Mouse (Mus musculus): ENCODE measurements around the gene Cacna2d1. TPM values are rescaled to one million over a fixed set of nuclear protein-coding genes. Genes with fewer than 3 reads are reported as not detected.

Cacna2d1 gene
- polyA plus RNA-seq, 1 experiment = 1.7 TPM

- Histone ChIP-seq H3K4me1 (ENCODE audit: control insufficient read depth, insufficient read depth, low read length) (no peaks in the 10 kb centered on the region), H3K27ac (ENCODE audit: control insufficient read depth, insufficient read depth, low read depth, low read length, poor library complexity) (no peak overlapping the region), H3K4me3 (replicated peaks; ENCODE audit: control insufficient read depth, low read depth, low read length) (no peak overlapping the region)
- TF ChIP-seq POLR2A (IDR thresholded peaks at IDR 0.05; ENCODE audit: borderline replicate concordance, control insufficient read depth, low read depth, low read length) (no peak), CTCF (IDR thresholded peaks at IDR 0.05; ENCODE audit: control insufficient read depth, insufficient read depth, low read length) (no peak)
- WGBS = 58% methylated on average over 10 of the region's 10 CpGs
Observed at GRCm38 (mm10) chr5:16047452-16048191, 113.1 kb downstream of the Cacna2d1 start.

DNA sequence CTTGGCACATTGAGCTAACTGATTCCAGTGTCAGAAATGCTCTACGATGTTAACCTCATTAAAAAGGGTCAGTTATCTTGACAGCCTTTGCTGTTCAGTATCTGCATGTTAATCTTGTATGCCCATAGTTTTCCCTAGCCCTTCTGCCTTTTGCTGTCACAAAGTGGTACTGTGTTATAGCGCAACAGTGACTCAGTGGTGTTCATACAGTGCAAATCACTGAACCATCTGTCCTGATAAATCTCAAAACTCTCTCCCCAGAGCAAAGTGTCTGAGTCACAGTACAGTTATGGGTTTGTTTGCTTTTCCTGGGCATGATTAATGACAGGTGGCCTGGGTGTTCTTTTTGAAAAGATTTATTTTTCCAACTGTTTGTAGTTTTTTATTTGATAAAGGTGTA is 122.3 kb downstream of the Cacna2d1 start:
- no peak overlapping the region for H3K4me3 ChIP-seq (replicated peaks; ENCODE audit: control insufficient read depth, low read depth, low read length)
- H3K27ac ChIP-seq (ENCODE audit: control insufficient read depth, insufficient read depth, low read depth, low read length, poor library complexity) = no peak overlapping the region
- no peak for TF ChIP-seq POLR2A (IDR thresholded peaks at IDR 0.05; ENCODE audit: borderline replicate concordance, control insufficient read depth, low read depth, low read length)
- TF ChIP-seq CTCF (IDR thresholded peaks at IDR 0.05; ENCODE audit: control insufficient read depth, insufficient read depth, low read length) = no peak
- H3K4me1 ChIP-seq (ENCODE audit: control insufficient read depth, insufficient read depth, low read length) = no peaks in the 10 kb centered on the region
- 79% methylated on average over 2 of the region's 2 CpGs for WGBS

- no peak overlapping the region for H3K4me3 ChIP-seq (replicated peaks; ENCODE audit: control insufficient read depth, low read depth, low read length)
- 58% methylated on average over 5 of the region's 5 CpGs for WGBS
- TF ChIP-seq CTCF (IDR thresholded peaks at IDR 0.05; ENCODE audit: control insufficient read depth, insufficient read depth, low read length) (no peak), POLR2A (IDR thresholded peaks at IDR 0.05; ENCODE audit: borderline replicate concordance, control insufficient read depth, low read depth, low read length) (no peak)
- no peak overlapping the region for H3K27ac ChIP-seq (ENCODE audit: control insufficient read depth, insufficient read depth, low read depth, low read length, poor library complexity)
- no peaks in the 10 kb centered on the region for H3K4me1 ChIP-seq (ENCODE audit: control insufficient read depth, insufficient read depth, low read length)
Observed at GRCm38 (mm10) chr5:16062773-16063172, 128.3 kb downstream of the Cacna2d1 start.

DNA sequence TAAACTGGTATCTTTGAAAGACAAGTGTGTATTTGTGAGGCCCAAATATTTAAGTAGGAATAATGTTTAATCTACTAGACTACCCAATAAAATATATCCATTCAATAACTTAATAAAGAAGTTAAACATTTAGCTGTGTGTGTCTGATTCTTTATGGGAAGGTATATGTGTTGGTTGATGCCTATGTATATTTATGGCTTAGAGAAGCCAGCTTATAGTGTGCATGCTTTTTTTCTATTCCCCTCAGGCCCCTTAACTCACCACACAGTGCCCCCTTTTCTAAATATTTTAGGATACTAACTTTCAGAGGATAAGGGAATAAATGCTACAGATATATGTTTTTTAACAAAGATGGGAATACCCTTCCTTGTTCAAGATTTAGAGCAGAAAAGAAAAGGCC is 128.8 kb downstream of the Cacna2d1 start:
- TF ChIP-seq POLR2A (IDR thresholded peaks at IDR 0.05; ENCODE audit: borderline replicate concordance, control insufficient read depth, low read depth, low read length) = no peak
- no peak for TF ChIP-seq CTCF (IDR thresholded peaks at IDR 0.05; ENCODE audit: control insufficient read depth, insufficient read depth, low read length)
- no peak overlapping the region for H3K27ac ChIP-seq (ENCODE audit: control insufficient read depth, insufficient read depth, low read depth, low read length, poor library complexity)
- H3K4me1 ChIP-seq (ENCODE audit: control insufficient read depth, insufficient read depth, low read length) = no peaks in the 10 kb centered on the region
- no peak overlapping the region for H3K4me3 ChIP-seq (replicated peaks; ENCODE audit: control insufficient read depth, low read depth, low read length)

- Histone ChIP-seq H3K4me1 (ENCODE audit: control insufficient read depth, insufficient read depth, low read length) (no peaks in the 10 kb centered on the region), H3K4me3 (replicated peaks; ENCODE audit: control insufficient read depth, low read depth, low read length) (no peak overlapping the region), H3K27ac (ENCODE audit: control insufficient read depth, insufficient read depth, low read depth, low read length, poor library complexity) (no peak overlapping the region)
- 66% methylated on average over 3 of the region's 3 CpGs for WGBS
- no peak for TF ChIP-seq CTCF (IDR thresholded peaks at IDR 0.05; ENCODE audit: control insufficient read depth, insufficient read depth, low read length)
- TF ChIP-seq POLR2A (IDR thresholded peaks at IDR 0.05; ENCODE audit: borderline replicate concordance, control insufficient read depth, low read depth, low read length) = no peak
Observed at GRCm38 (mm10) chr5:16063949-16064348, 129.5 kb downstream of the Cacna2d1 start.

GRCm38 (mm10) chr5:16065816-16066215 is 131.3 kb downstream of the Cacna2d1 start:
- H3K4me3 ChIP-seq (replicated peaks; ENCODE audit: control insufficient read depth, low read depth, low read length) = no peak overlapping the region
- no peak overlapping the region for H3K27ac ChIP-seq (ENCODE audit: control insufficient read depth, insufficient read depth, low read depth, low read length, poor library complexity)
- 69% methylated on average over 4 of the region's 4 CpGs for WGBS
- TF ChIP-seq CTCF (IDR thresholded peaks at IDR 0.05; ENCODE audit: control insufficient read depth, insufficient read depth, low read length) (no peak), POLR2A (IDR thresholded peaks at IDR 0.05; ENCODE audit: borderline replicate concordance, control insufficient read depth, low read depth, low read length) (no peak)
- H3K4me1 ChIP-seq (ENCODE audit: control insufficient read depth, insufficient read depth, low read length) = no peaks in the 10 kb centered on the region

- no peak overlapping the region for H3K4me3 ChIP-seq (replicated peaks; ENCODE audit: control insufficient read depth, low read depth, low read length)
- TF ChIP-seq POLR2A (IDR thresholded peaks at IDR 0.05; ENCODE audit: borderline replicate concordance, control insufficient read depth, low read depth, low read length) (no peak), CTCF (IDR thresholded peaks at IDR 0.05; ENCODE audit: control insufficient read depth, insufficient read depth, low read length) (no peak)
- H3K27ac ChIP-seq (ENCODE audit: control insufficient read depth, insufficient read depth, low read depth, low read length, poor library complexity) = no peak overlapping the region
- no peaks in the 10 kb centered on the region for H3K4me1 ChIP-seq (ENCODE audit: control insufficient read depth, insufficient read depth, low read length)
- 76% methylated on average over 2 of the region's 2 CpGs for WGBS
Observed at GRCm38 (mm10) chr5:16082253-16082652, 147.8 kb downstream of the Cacna2d1 start.

DNA sequence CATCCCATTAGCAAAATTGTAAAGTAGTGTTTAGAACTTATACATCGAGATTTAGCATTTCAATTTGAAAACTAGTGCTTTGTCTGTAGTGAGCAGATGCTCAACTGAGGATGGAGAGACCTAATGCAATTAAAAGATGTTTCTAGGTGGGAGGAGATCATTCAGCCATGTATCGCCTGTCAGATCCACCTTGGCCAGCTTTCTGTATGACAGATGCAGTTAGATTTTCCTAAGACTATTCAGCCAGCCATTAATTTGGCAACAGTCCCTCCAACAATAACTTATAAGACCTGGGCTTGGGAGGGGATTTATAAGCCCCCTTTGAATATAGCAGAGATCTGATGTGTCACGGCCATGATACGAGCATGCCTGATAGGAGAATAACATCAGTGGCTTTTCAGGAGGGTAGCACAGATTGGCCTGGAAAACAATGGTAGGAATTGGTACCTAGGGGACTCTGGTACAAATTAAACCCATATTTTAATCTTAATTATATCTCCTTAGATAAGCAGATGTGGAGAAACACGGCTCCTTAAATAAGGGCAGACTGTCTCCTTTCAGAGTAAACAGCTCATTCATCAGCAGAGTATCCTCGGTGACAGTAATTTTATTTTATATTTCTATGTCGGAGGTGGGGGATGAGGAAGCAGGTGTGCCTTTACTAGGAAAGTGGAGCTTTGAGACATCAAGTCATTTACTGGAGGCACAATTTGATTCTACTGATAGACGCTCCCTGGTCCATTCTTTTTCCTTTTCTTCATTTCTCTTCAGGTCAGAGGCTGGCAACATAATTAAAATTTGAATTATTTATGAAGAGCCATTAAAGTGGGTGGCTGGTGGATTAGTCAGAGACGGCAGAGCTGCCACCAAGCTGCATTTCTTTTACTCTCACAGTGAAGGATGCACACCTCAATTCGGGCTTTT is 152.8 kb downstream of the Cacna2d1 start:
- no peak overlapping the region for H3K4me3 ChIP-seq (replicated peaks; ENCODE audit: control insufficient read depth, low read depth, low read length)
- H3K27ac ChIP-seq (ENCODE audit: control insufficient read depth, insufficient read depth, low read depth, low read length, poor library complexity) = no peak overlapping the region
- 78% methylated on average over 10 of the region's 10 CpGs for WGBS
- H3K4me1 ChIP-seq (ENCODE audit: control insufficient read depth, insufficient read depth, low read length) = no peaks in the 10 kb centered on the region
- no peak for TF ChIP-seq POLR2A (IDR thresholded peaks at IDR 0.05; ENCODE audit: borderline replicate concordance, control insufficient read depth, low read depth, low read length)
- TF ChIP-seq CTCF (IDR thresholded peaks at IDR 0.05; ENCODE audit: control insufficient read depth, insufficient read depth, low read length) = no peak
